Mouse (Mus musculus) olfactory bulb, adult 2 months (tissue): ENCODE measurements around the gene Yod1. TPM values are rescaled to one million over a fixed set of nuclear protein-coding genes. Genes with fewer than 3 reads are reported as not detected.

ENCODE experiments used
- H3K27ac ChIP-seq: fragments of 200-500 bp; 2 replicates; pipeline ENCODE4 v1.5.1; 2012; ENCODE audit warnings: low read depth, low read length; ENCODE audit not compliant: insufficient read depth
- H3K4me1 ChIP-seq: fragments of 200-500 bp; 2 replicates; pipeline ENCODE4 v1.6.1; 2012; ENCODE audit warnings: low read length; ENCODE audit not compliant: control insufficient read depth, insufficient read depth
- H3K4me3 ChIP-seq: fragments of 200-500 bp; 2 replicates; pipeline ENCODE4 v1.5.1; 2012; ENCODE audit warnings: mild to moderate bottlenecking, low read depth, low read length, moderate library complexity; ENCODE audit not compliant: insufficient read depth
- CTCF ChIP-seq: fragments of 200-500 bp; IDR thresholded peaks from 2 replicates; pipeline ENCODE4 v1.5.1; 2012; ENCODE audit warnings: low read depth, mild to moderate bottlenecking, low read length, moderate library complexity; ENCODE audit not compliant: insufficient read depth
- POLR2A ChIP-seq: fragments of 200-500 bp; IDR thresholded peaks from 2 replicates; pipeline ENCODE4 v1.6.1; 2012; ENCODE audit warnings: mild to moderate bottlenecking, low read depth, low read length, moderate library complexity; ENCODE audit not compliant: insufficient read depth
- WGBS: fragments of 180-500 bp; shearing (Covaris S2); methylation state at CpG from one replicate; pipeline ENCODE4 v1.1.7; 2018; 5-methylcytosine and 5-hydroxymethylcytosine counted together
- polyA plus RNA-seq: library from polyadenylated mRNA; stranded (reverse); fragments of >200 nt; gene quantifications from 2 replicates; pipeline ENCODE4 v1.2.4, GENCODE M21; 2012; ENCODE audit warnings: low replicate concordance; ENCODE audit not compliant: missing spikeins, insufficient read depth, insufficient read length

Gene Yod1
- not detected in 2 replicates for polyA plus RNA-seq

- Histone ChIP-seq H3K27ac (peak within 1 kb of the TSS; percentile 60), H3K4me1 (no peaks in the 10 kb centered on the region; the same call in 1 of the 2 replicates), H3K4me3 (peak within 1 kb of the TSS; percentile 67)
- no peak for TF ChIP-seq CTCF
- peak; percentile 49; the same call in 1 of the 2 replicates for TF ChIP-seq POLR2A
- under 1% methylated on average over 54 of the region's 54 CpGs for WGBS
These were observed at the start of gene Yod1 for GRCm38 (mm10) chr1:130717291-130717871. TSS of gene Yod1 (plus strand) at chr1:130717327.

DNA sequence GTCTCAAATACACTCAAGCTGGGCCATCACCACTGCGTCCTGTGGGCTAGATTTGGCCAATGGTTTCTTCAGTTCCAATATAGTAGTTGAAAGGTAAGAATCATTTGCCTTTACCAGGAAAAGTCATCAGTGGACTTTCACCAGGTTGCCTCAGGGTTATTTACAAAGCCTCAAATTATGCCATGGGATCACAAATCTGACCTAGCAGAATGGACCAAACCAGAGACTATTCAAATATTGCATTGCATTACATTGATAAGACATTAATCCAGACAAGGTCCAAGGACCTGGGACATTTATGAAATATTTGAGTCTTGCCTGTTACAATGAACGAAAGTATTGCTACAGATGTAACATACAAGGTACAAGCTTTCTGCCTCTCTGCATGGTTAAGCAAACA lies 38.6 kb upstream of the Yod1 start:
- WGBS: 93% methylated on average over 2 of the region's 2 CpGs
- Histone ChIP-seq H3K4me3 (no peak overlapping the region), H3K4me1 (no peaks in the 10 kb centered on the region), H3K27ac (no peak overlapping the region)
- no peak for TF ChIP-seq POLR2A
- no peak for TF ChIP-seq CTCF

GRCm38 (mm10) chr1:130681075-130681474 lies 36.1 kb upstream of the Yod1 start:
- 87% methylated on average over 2 of the region's 2 CpGs for WGBS
- Histone ChIP-seq H3K4me1 (no peaks in the 10 kb centered on the region), H3K27ac (no peak overlapping the region), H3K4me3 (no peak overlapping the region)
- TF ChIP-seq CTCF (no peak), POLR2A (no peak)

DNA sequence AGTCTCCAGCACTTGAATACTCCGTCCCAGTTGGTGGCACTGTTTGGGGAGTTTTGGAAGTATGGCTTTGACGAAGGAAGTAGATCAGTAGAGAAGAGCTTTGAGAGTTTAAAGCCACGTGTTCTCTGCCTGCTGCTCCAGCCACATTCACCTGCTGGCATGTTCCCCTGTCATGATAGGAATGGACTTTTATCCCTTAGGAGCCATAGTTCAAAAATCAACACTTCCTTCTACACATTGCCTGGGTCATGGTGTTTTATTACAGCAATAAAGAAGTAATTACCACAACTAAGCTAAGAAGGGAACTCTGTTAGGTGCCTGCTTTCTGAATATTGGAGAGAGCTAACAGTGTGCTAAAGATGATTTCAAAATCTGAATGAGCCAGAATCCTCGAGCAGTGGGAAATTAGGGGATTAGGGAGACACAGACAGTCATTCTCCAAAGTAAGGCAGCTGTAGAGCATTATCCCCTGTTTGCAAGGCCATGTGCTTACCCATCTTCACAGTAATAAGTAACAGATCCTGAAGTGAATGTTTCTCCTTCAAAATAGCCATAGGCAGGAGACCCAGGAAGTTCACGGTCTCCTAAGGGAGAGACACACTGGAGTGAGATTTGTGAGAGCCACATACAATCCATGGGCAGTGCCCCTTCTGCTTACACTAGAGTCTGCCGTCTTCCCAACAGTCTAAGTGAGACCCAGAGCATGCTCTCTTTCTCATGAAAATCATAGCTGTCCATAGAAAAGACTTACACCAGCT lies 35.3 kb upstream of the Yod1 start:
- TF ChIP-seq CTCF (no peak), POLR2A (no peak)
- Histone ChIP-seq H3K4me1 (no peaks in the 10 kb centered on the region), H3K27ac (no peak overlapping the region), H3K4me3 (no peak overlapping the region)
- 77% methylated on average over 6 of the region's 6 CpGs for WGBS

- no peak for TF ChIP-seq CTCF
- no peak for TF ChIP-seq POLR2A
- 36% methylated on average over 1 of the region's 1 CpGs for WGBS
These were observed 33.2 kb upstream of the Yod1 start for GRCm38 (mm10) chr1:130683905-130684304.

DNA sequence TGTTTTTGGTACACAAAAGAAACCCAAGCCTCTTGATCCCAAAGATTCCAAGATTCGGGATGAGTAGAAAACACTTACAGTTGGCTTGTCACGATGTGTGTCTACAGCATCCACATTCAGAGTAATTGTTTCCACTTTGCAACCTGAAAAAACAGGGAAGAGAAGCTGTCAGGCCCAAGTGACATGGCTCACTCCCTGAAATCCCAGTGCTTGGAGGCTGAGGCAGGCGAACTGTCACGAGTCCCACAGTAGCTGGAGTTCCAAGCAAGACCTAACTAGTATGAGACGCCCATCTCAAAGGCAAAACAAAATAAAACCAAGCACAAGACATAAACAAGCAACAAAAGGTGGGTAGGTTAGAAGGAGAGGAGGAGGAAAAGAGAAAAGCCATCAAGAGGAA lies 18.5 kb upstream of the Yod1 start:
- Histone ChIP-seq H3K4me1 (no peaks in the 10 kb centered on the region), H3K4me3 (no peak overlapping the region), H3K27ac (no peak overlapping the region)
- 94% methylated on average over 5 of the region's 5 CpGs for WGBS
- TF ChIP-seq POLR2A: no peak
- TF ChIP-seq CTCF: no peak

More at GRCm38 (mm10) chr1:130683905-130684304, 33.2 kb upstream of the Yod1 start:
- Histone ChIP-seq H3K4me1 (no peaks in the 10 kb centered on the region), H3K27ac (no peak overlapping the region), H3K4me3 (no peak overlapping the region)

- Histone ChIP-seq H3K4me3 (no peak overlapping the region), H3K4me1 (no peaks in the 10 kb centered on the region), H3K27ac (no peak overlapping the region)
- 65% methylated on average over 10 of the region's 10 CpGs for WGBS
- TF ChIP-seq CTCF (no peak), POLR2A (no peak)
These were observed 17.0 kb upstream of the Yod1 start for GRCm38 (mm10) chr1:130699937-130700633.

- H3K27ac ChIP-seq: no peak overlapping the region
- H3K4me3 ChIP-seq: no peak overlapping the region
- 97% methylated on average over 11 of the region's 11 CpGs for WGBS
- TF ChIP-seq POLR2A: no peak
- TF ChIP-seq CTCF: no peak
- no peaks in the 10 kb centered on the region for H3K4me1 ChIP-seq
These were observed 15.2 kb upstream of the Yod1 start for GRCm38 (mm10) chr1:130701976-130702375.

GRCm38 (mm10) chr1:130703613-130704012 lies 13.5 kb upstream of the Yod1 start:
- H3K4me1 ChIP-seq: no peaks in the 10 kb centered on the region
- no peak overlapping the region for H3K27ac ChIP-seq
- no peak overlapping the region for H3K4me3 ChIP-seq
- TF ChIP-seq CTCF (no peak), POLR2A (no peak)
- 94% methylated on average over 2 of the region's 2 CpGs for WGBS
